Mouse (Mus musculus) forebrain, postnatal 0 days (tissue): Measurements from ENCODE around the gene Cenpv. TPM values are rescaled to one million over a fixed set of nuclear protein-coding genes. Genes with fewer than 3 reads are reported as not detected.

Experiments used
- ATAC-seq: fragments of 200-750 bp; cut with Nextera tagmentation; 2 replicates; pipeline ENCODE4 v1.8.0; 2017; ENCODE audit warnings: mild to moderate bottlenecking, moderate library complexity
- DNase-seq: peaks from one replicate; pipeline ENCODE4 v3.0.0-alpha.2; 2015
- H3K27ac ChIP-seq: fragments of 300-500 bp; sonication (generic); 2 replicates; pipeline ENCODE4 v1.5.1; 2014; ENCODE audit warnings: low read depth, mild to moderate bottlenecking, antibody characterized with exemption, low read length, moderate library complexity, mixed read lengths
- H3K27me3 ChIP-seq: fragments of 300-500 bp; sonication (generic); 2 replicates; pipeline ENCODE4 v1.6.1; 2014; ENCODE audit warnings: mild to moderate bottlenecking, low read length, mixed read lengths; ENCODE audit not compliant: insufficient read depth
- H3K36me3 ChIP-seq: fragments of 300-500 bp; sonication (generic); 2 replicates; pipeline ENCODE4 v1.6.1; 2014; ENCODE audit warnings: mild to moderate bottlenecking, moderate library complexity; ENCODE audit not compliant: insufficient read depth
- H3K4me1 ChIP-seq: fragments of 300-500 bp; sonication (generic); 2 replicates; pipeline ENCODE4 v1.6.1; 2014; ENCODE audit warnings: antibody characterized with exemption; ENCODE audit not compliant: insufficient read depth
- H3K4me2 ChIP-seq: fragments of 300-500 bp; sonication (generic); 2 replicates; pipeline ENCODE4 v1.6.1; 2014; ENCODE audit warnings: low read depth, mild to moderate bottlenecking, moderate library complexity
- H3K4me3 ChIP-seq: fragments of 300-500 bp; sonication (generic); 2 replicates; pipeline ENCODE4 v1.5.1; 2014; ENCODE audit warnings: low read depth, low read length, mixed read lengths
- H3K9ac ChIP-seq: fragments of 300-500 bp; sonication (generic); 2 replicates; pipeline ENCODE4 v1.6.1; 2014; ENCODE audit warnings: mild to moderate bottlenecking
- H3K9me3 ChIP-seq: fragments of 300-500 bp; sonication (generic); 2 replicates; pipeline ENCODE4 v1.6.1; 2016; ENCODE audit warnings: low read length
- CTCF ChIP-seq: sonication (generic); IDR thresholded peaks from 2 replicates; pipeline ENCODE4 v1.5.1; 2016; ENCODE audit warnings: antibody characterized with exemption, control low read depth, low read depth
- WGBS: fragments of 180-500 bp; shearing (Covaris S2); extraction: QIAGEN DNeasy Blood & Tissue Kit; methylation state at CpG from one replicate; pipeline ENCODE4 v1.1.7; 2014; 5-methylcytosine and 5-hydroxymethylcytosine counted together
- polyA plus RNA-seq: library from polyadenylated mRNA; unstranded; fragments of >200 nt; fragmentation: Nextera tagmentation; extraction: Ambion mirVana; gene quantifications from 2 replicates; pipeline ENCODE4 v1.2.1, GENCODE M21; 2015
- total RNA-seq: library from RNA; depleted of rRNA; stranded (reverse); fragments of >200 nt; gene quantifications from 2 replicates; pipeline ENCODE4 v1.2.3, GENCODE M21; 2014; rRNA removed

Gene Cenpv
- total and polyA plus RNA-seq, 2 experiments from 2014 or later = 50.8 to 79.0 TPM

- Histone ChIP-seq H3K27me3 (no peaks in the 10 kb centered on the region), H3K4me1 (no peaks in the 10 kb centered on the region), H3K9me3 (no peaks in the 10 kb centered on the region), H3K4me3 (no peak overlapping the region), H3K4me2 (no peak overlapping the region), H3K9ac (no peak overlapping the region), H3K27ac (no peak overlapping the region), H3K36me3 (no peaks in the 10 kb centered on the region)
- no peak for ATAC-seq
- no peak for DNase-seq
- 98% methylated on average over 6 of the region's 6 CpGs for WGBS
- no peak for TF ChIP-seq CTCF
Observed at GRCm38 (mm10) chr11:62493701-62494100, 45.4 kb downstream of the Cenpv start.

- H3K36me3 ChIP-seq = no peaks in the 10 kb centered on the region
- no peak overlapping the region for H3K4me3 ChIP-seq
- no peaks in the 10 kb centered on the region for H3K9me3 ChIP-seq
- no peak for ATAC-seq
- H3K4me2 ChIP-seq = no peak overlapping the region
- 95% methylated on average over 10 of the region's 10 CpGs for WGBS
- no peak overlapping the region for H3K9ac ChIP-seq
- DNase-seq = no peak
- H3K27me3 ChIP-seq = no peaks in the 10 kb centered on the region
- H3K27ac ChIP-seq = no peak overlapping the region
- H3K4me1 ChIP-seq = no peaks in the 10 kb centered on the region
- no peak for TF ChIP-seq CTCF
Observed at GRCm38 (mm10) chr11:62487540-62488350, 51.3 kb downstream of the Cenpv start.

- H3K9me3 ChIP-seq = no peaks in the 10 kb centered on the region
- no peak overlapping the region for H3K9ac ChIP-seq
- WGBS = 93% methylated on average over 1 of the region's 1 CpGs
- no peaks in the 10 kb centered on the region for H3K27me3 ChIP-seq
- no peaks in the 10 kb centered on the region for H3K4me1 ChIP-seq
- no peak overlapping the region for H3K4me3 ChIP-seq
- no peaks in the 10 kb centered on the region for H3K36me3 ChIP-seq
- no peak overlapping the region for H3K27ac ChIP-seq
- TF ChIP-seq CTCF = no peak
- H3K4me2 ChIP-seq = no peak overlapping the region
- ATAC-seq = no peak
- no peak for DNase-seq
Observed at GRCm38 (mm10) chr11:62486949-62487348, 52.1 kb downstream of the Cenpv start.

GRCm38 (mm10) chr11:62479581-62479980 lies 59.5 kb downstream of the Cenpv start:
- Histone ChIP-seq H3K4me2 (no peak overlapping the region), H3K27ac (no peak overlapping the region), H3K36me3 (no peaks in the 10 kb centered on the region), H3K4me3 (no peak overlapping the region), H3K27me3 (no peaks in the 10 kb centered on the region), H3K9ac (no peak overlapping the region), H3K4me1 (no peaks in the 10 kb centered on the region), H3K9me3 (no peaks in the 10 kb centered on the region)
- WGBS = 86% methylated on average over 5 of the region's 5 CpGs
- DNase-seq = no peak
- TF ChIP-seq CTCF = no peak
- no peak for ATAC-seq

GRCm38 (mm10) chr11:62478931-62479330 lies 60.1 kb downstream of the Cenpv start:
- no peak for ATAC-seq
- 63% methylated on average over 6 of the region's 6 CpGs for WGBS

GRCm38 (mm10) chr11:62476156-62476555 lies 62.9 kb downstream of the Cenpv start:
- no peak for ATAC-seq
- Histone ChIP-seq H3K4me3 (no peak overlapping the region), H3K9ac (no peak overlapping the region), H3K27me3 (no peaks in the 10 kb centered on the region), H3K4me1 (no peaks in the 10 kb centered on the region), H3K9me3 (no peaks in the 10 kb centered on the region), H3K27ac (no peak overlapping the region), H3K4me2 (no peak overlapping the region), H3K36me3 (no peaks in the 10 kb centered on the region)
- no peak for TF ChIP-seq CTCF
- WGBS = 94% methylated on average over 4 of the region's 4 CpGs
- no peak for DNase-seq

More at GRCm38 (mm10) chr11:62478931-62479330, 60.1 kb downstream of the Cenpv start:
- no peaks in the 10 kb centered on the region for H3K4me1 ChIP-seq
- no peaks in the 10 kb centered on the region for H3K27me3 ChIP-seq
- DNase-seq = no peak
- no peak overlapping the region for H3K4me2 ChIP-seq
- no peaks in the 10 kb centered on the region for H3K9me3 ChIP-seq
- TF ChIP-seq CTCF = no peak
- no peak overlapping the region for H3K4me3 ChIP-seq
- no peaks in the 10 kb centered on the region for H3K36me3 ChIP-seq
- no peak overlapping the region for H3K9ac ChIP-seq
- no peak overlapping the region for H3K27ac ChIP-seq

Other genes with a start within 250 kb of the Cenpv start
- gene Pigl, start 80.8 kb downstream of the Cenpv start, total RNA-seq = 4.6 and 4.8 TPM in 2 replicates
- gene Pigl, start 80.8 kb downstream of the Cenpv start, polyA plus RNA-seq = 4.6 and 5.9 TPM in 2 replicates
- gene Ncor1, start 80.7 kb downstream of the Cenpv start, total RNA-seq = 117 and 122 TPM in 2 replicates
- 108 and 153 TPM in 2 replicates for gene Ncor1, start 80.7 kb downstream of the Cenpv start, polyA plus RNA-seq
- gene Ubb, start 11.9 kb upstream of the Cenpv start, total RNA-seq = 1,115 and 1,190 TPM in 2 replicates
- 4,663 and 5,112 TPM in 2 replicates for gene Ubb, start 11.9 kb upstream of the Cenpv start, polyA plus RNA-seq
- 38.1 and 46.6 TPM in 2 replicates for gene Trpv2, start 35.2 kb upstream of the Cenpv start, total RNA-seq
- 21.6 and 26.2 TPM in 2 replicates for gene Trpv2, start 35.2 kb upstream of the Cenpv start, polyA plus RNA-seq
- gene Lrrc75a, start 109.3 kb upstream of the Cenpv start, total RNA-seq = 13.2 and 18.1 TPM in 2 replicates
- 6.5 and 7.1 TPM in 2 replicates for gene Lrrc75a, start 109.3 kb upstream of the Cenpv start, polyA plus RNA-seq
- gene Mmgt2, start 109.4 kb upstream of the Cenpv start, total RNA-seq = 22.6 and 37.0 TPM in 2 replicates
- gene Mmgt2, start 109.4 kb upstream of the Cenpv start, polyA plus RNA-seq = 22.4 and 23.3 TPM in 2 replicates
- 26.5 and 32.8 TPM in 2 replicates for gene Zfp287, start 192.6 kb upstream of the Cenpv start, total RNA-seq
- 9.9 and 14.4 TPM in 2 replicates for gene Zfp287, start 192.6 kb upstream of the Cenpv start, polyA plus RNA-seq
- not detected in 2 replicates for gene Gm10428, start 213.8 kb upstream of the Cenpv start, total RNA-seq
- not detected in 2 replicates for gene Gm10428, start 213.8 kb upstream of the Cenpv start, polyA plus RNA-seq